Mouse (Mus musculus) midbrain, embryonic 12.5 days (tissue): ENCODE measurements at regions not wholly inside any gene's neighbourhood (a gene's known extent, or its start where the extent isn't known, plus 50 kb on each side); places are given as distances from the start of the nearest gene placed in this dataset.
A peak's percentile ranks its signal among the peaks of the same experiment; 100 is the strongest.

Experiments
- ATAC-seq: fragments of 200-750 bp; cut with Nextera tagmentation; 2 replicates; pipeline ENCODE4 v1.8.0; 2017; ENCODE audit warnings: low read depth, moderate TSS enrichment, moderate library complexity; ENCODE audit not compliant: low FRiP score
- H3K27ac ChIP-seq: fragments of 300-500 bp; sonication (generic); replicated peaks from 2 replicates; pipeline ENCODE4 v1.5.1; 2016; ENCODE audit warnings: mild to moderate bottlenecking
- H3K27me3 ChIP-seq: fragments of 300-500 bp; sonication (generic); 2 replicates; pipeline ENCODE4 v1.6.1; 2016; ENCODE audit warnings: mild to moderate bottlenecking
- H3K36me3 ChIP-seq: fragments of 300-500 bp; sonication (generic); 2 replicates; pipeline ENCODE4 v1.6.1; 2016
- H3K4me1 ChIP-seq: fragments of 300-500 bp; sonication (generic); 2 replicates; pipeline ENCODE4 v1.6.1; 2016
- H3K4me2 ChIP-seq: fragments of 300-500 bp; sonication (generic); replicated peaks from 2 replicates; pipeline ENCODE4 v1.6.1; 2016; ENCODE audit warnings: mild to moderate bottlenecking, moderate library complexity
- H3K4me3 ChIP-seq: fragments of 300-500 bp; sonication (generic); 2 replicates; pipeline ENCODE4 v1.5.1; 2016; ENCODE audit warnings: mild to moderate bottlenecking
- H3K9ac ChIP-seq: fragments of 300-500 bp; sonication (generic); replicated peaks from 2 replicates; pipeline ENCODE4 v1.6.1; 2016; ENCODE audit warnings: mild to moderate bottlenecking, moderate library complexity
- H3K9me3 ChIP-seq: fragments of 300-500 bp; sonication (generic); 2 replicates; pipeline ENCODE4 v1.6.1; 2016; ENCODE audit warnings: mild to moderate bottlenecking
- WGBS: fragments of 180-500 bp; shearing (Covaris S2); methylation state at CpG from one replicate; pipeline ENCODE4 v1.1.7; 2016; 5-methylcytosine and 5-hydroxymethylcytosine counted together

DNA sequence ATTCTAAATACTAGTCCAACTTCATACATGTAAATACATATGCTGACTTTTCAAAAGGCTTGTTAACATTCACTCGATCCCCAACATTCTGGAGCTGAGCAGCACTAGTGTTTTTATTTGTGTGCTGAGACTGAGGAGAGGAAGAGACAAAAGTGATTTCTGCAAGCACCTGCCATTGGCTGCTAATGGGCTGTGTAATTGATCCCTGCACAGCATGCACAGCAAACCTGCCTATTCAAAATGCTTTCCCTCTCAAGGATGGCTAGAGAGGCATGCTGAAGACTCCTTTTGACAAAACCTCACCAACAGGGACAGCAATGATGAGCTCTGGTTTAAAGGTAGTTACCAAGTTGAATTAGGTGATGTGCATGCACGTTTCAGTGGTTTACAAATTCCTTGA lies 1059.4 kb upstream of the Gm10800 start:
- Histone ChIP-seq H3K9ac (no peak overlapping the region), H3K9me3 (no peaks in the 10 kb centered on the region), H3K36me3 (no peaks in the 10 kb centered on the region), H3K27ac (no peak overlapping the region), H3K4me2 (no peak overlapping the region), H3K4me1 (no peaks in the 10 kb centered on the region), H3K27me3 (no peaks in the 10 kb centered on the region), H3K4me3 (no peak overlapping the region)
- 69% methylated on average over 2 of the region's 2 CpGs for WGBS
- no peak for ATAC-seq

DNA sequence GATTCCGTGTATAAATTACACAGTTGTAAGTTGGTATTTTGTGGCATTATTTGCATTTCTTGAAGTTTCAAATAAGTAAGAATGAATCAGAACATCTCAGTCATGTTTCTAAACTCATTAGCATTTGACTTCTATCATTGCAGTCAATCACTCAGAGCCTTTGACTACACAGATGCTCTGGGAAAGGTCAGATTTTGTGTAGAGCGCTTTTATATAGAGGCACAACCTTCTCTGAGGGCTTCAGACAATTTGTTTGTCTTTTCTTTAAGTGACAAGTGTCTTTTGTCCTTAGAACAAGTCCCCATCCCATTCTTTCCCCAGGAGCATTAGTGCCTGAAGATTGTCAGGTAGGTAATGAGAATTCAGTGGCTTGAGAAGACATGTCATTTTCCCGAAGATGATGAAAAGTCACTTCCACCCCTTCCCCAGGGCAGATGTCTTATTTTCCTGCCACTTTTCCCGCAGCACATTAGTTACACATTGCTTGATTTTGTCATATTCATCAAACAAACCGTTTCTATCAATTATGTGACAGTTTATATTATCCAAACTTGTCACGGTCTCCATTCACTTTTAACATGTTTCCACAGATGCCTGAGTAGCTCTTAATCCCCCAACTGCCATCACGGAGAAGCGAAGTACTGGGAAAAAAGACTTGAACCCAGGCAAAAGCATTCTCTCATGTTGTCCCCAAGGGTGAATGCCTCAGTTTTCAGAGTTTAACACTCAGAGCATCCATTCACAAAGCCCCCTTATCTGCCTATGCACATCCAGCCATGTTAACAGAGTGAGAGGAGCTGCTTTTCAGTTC lies 1035.3 kb upstream of the Gm10800 start:
- Histone ChIP-seq H3K27ac (no peak overlapping the region), H3K36me3 (no peaks in the 10 kb centered on the region), H3K9me3 (no peaks in the 10 kb centered on the region), H3K9ac (no peak overlapping the region), H3K4me2 (no peak overlapping the region), H3K27me3 (no peaks in the 10 kb centered on the region), H3K4me1 (no peaks in the 10 kb centered on the region), H3K4me3 (no peak overlapping the region)
- peak; percentile 75; the same call in 1 of the 2 replicates for ATAC-seq
- WGBS, result 50% methylated on average over 8 of the region's 8 CpGs

DNA sequence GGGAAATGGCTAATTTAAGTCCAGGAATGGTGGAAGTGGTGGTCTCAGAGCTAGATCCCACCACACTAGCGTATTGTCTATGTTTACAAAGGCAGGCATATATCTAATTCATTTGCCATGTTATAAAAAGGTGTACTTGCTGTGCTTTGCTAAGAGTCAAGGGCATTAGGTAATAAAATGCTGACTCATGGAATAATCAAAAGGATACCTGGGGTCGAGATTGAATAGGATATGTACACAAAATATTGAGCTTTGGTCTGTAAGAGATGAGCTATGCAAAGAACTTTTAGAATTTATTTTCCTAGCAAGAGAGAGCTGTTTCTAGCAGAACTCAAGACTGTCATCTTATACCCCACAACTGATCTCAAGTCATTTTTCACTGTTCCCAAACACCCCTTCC lies 1025.6 kb upstream of the Gm10800 start:
- Histone ChIP-seq H3K9me3 (no peaks in the 10 kb centered on the region), H3K36me3 (no peaks in the 10 kb centered on the region), H3K27ac (no peak overlapping the region), H3K9ac (no peak overlapping the region), H3K4me1 (no peaks in the 10 kb centered on the region), H3K27me3 (no peaks in the 10 kb centered on the region), H3K4me2 (no peak overlapping the region), H3K4me3 (no peak overlapping the region)
- 76% methylated on average over 2 of the region's 2 CpGs for WGBS
- no peak for ATAC-seq
